Mouse (Mus musculus) kidney, postnatal 0 days (tissue): ENCODE results near the gene S100a2. TPM values are rescaled to one million over a fixed set of nuclear protein-coding genes. Genes with fewer than 3 reads are reported as not detected.

ENCODE experiments used
- ATAC-seq: fragments of 200-750 bp; cut with Nextera tagmentation; replicated peaks from 2 replicates; pipeline ENCODE4 v1.8.0; 2017; ENCODE audit warnings: low read depth, moderate number of reproducible peaks, moderate TSS enrichment, moderate library complexity; ENCODE audit not compliant: low FRiP score
- DNase-seq: peaks from one replicate; pipeline ENCODE4 v3.0.0-alpha.2; 2016; ENCODE audit warnings: low spot score
- H3K27ac ChIP-seq: fragments of 300-500 bp; sonication (generic); 2 replicates; pipeline ENCODE4 v1.5.1; 2014; ENCODE audit warnings: mild to moderate bottlenecking
- H3K27me3 ChIP-seq: fragments of 300-500 bp; sonication (generic); 2 replicates; pipeline ENCODE4 v1.6.1; 2014; ENCODE audit warnings: low read length, mixed read lengths; ENCODE audit not compliant: insufficient read depth
- H3K36me3 ChIP-seq: fragments of 300-500 bp; sonication (generic); 2 replicates; pipeline ENCODE4 v1.6.1; 2014; ENCODE audit warnings: low read length, mixed read lengths; ENCODE audit not compliant: insufficient read depth
- H3K4me1 ChIP-seq: fragments of 300-500 bp; sonication (generic); replicated peaks from 2 replicates; pipeline ENCODE4 v1.6.1; 2014; ENCODE audit warnings: antibody characterized with exemption, low read length, mixed read lengths; ENCODE audit not compliant: insufficient read depth
- H3K4me2 ChIP-seq: fragments of 300-500 bp; sonication (generic); 2 replicates; pipeline ENCODE4 v1.6.1; 2014; ENCODE audit warnings: mild to moderate bottlenecking, low read length, moderate library complexity, mixed read lengths
- H3K4me3 ChIP-seq: fragments of 300-500 bp; sonication (generic); replicated peaks from 2 replicates; pipeline ENCODE4 v1.5.1; 2014; ENCODE audit warnings: low read depth, low read length
- H3K9ac ChIP-seq: fragments of 300-500 bp; sonication (generic); 2 replicates; pipeline ENCODE4 v1.6.1; 2014; ENCODE audit warnings: low read depth, low read length
- H3K9me3 ChIP-seq: fragments of 300-500 bp; sonication (generic); replicated peaks from 2 replicates; pipeline ENCODE4 v1.6.1; 2016; ENCODE audit warnings: low read length, inconsistent platforms, mixed read lengths
- CTCF ChIP-seq: IDR thresholded peaks from 2 replicates; pipeline ENCODE4 v1.5.1; 2016; ENCODE audit warnings: antibody characterized with exemption, low read depth, mild to moderate bottlenecking, moderate library complexity
- WGBS: fragments of 180-500 bp; shearing (Covaris S2); extraction: QIAGEN DNeasy Blood & Tissue Kit; methylation state at CpG from one replicate; pipeline ENCODE4 v1.1.7; 2014; 5-methylcytosine and 5-hydroxymethylcytosine counted together
- polyA plus RNA-seq: library from polyadenylated mRNA; unstranded; fragments of >200 nt; fragmentation: Nextera tagmentation; extraction: Ambion mirVana; gene quantifications from 2 replicates; pipeline ENCODE4 v1.2.1, GENCODE M21; 2015

S100a2 gene
- polyA plus RNA-seq, 1 experiment from 2014 or later, result not detected

- no peak overlapping the region for H3K9ac ChIP-seq
- no peaks in the 10 kb centered on the region for H3K27me3 ChIP-seq
- peaks cover 3% of the 10 kb centered on the region; the same call in 1 of the 2 replicates for H3K4me1 ChIP-seq
- no peak overlapping the region for H3K4me2 ChIP-seq
- peak; percentile 84 for DNase-seq
- WGBS, result 30% methylated on average over 4 of the region's 4 CpGs
- H3K4me3 ChIP-seq, result no peak overlapping the region
- H3K9me3 ChIP-seq, result no peaks in the 10 kb centered on the region
- no peak for TF ChIP-seq CTCF
- no peak; the same call in 1 of the 2 replicates for ATAC-seq
- H3K36me3 ChIP-seq, result no peaks in the 10 kb centered on the region
- H3K27ac ChIP-seq, result peak overlapping the region; percentile 55; the same call in 1 of the 2 replicates
These were observed 14.4 kb downstream of the S100a2 start for GRCm38 (mm10) chr3:90604416-90604815.

GRCm38 (mm10) chr3:90605049-90605448, 15.0 kb downstream of the S100a2 start:
- Histone ChIP-seq H3K4me2 (no peak overlapping the region), H3K4me1 (peaks cover 3% of the 10 kb centered on the region; the same call in 1 of the 2 replicates), H3K27ac (peak overlapping the region; percentile 55; the same call in 1 of the 2 replicates), H3K9ac (no peak overlapping the region), H3K27me3 (no peaks in the 10 kb centered on the region), H3K36me3 (no peaks in the 10 kb centered on the region), H3K4me3 (no peak overlapping the region), H3K9me3 (no peaks in the 10 kb centered on the region)
- WGBS, result 79% methylated on average over 3 of the region's 3 CpGs
- DNase-seq, result no peak
- no peak for TF ChIP-seq CTCF
- ATAC-seq, result no peak

GRCm38 (mm10) chr3:90605736-90606135, 15.7 kb downstream of the S100a2 start:
- TF ChIP-seq CTCF, result no peak
- Histone ChIP-seq H3K4me1 (peaks cover 3% of the 10 kb centered on the region; the same call in 1 of the 2 replicates), H3K4me2 (no peak overlapping the region), H3K9me3 (no peaks in the 10 kb centered on the region), H3K4me3 (no peak overlapping the region), H3K27me3 (no peaks in the 10 kb centered on the region), H3K27ac (0 out of 2 replicates have a peak overlapping the region, but pooled peaks have one; percentile 21), H3K36me3 (no peaks in the 10 kb centered on the region), H3K9ac (no peak overlapping the region)
- DNase-seq (no peak), ATAC-seq (no peak)
- 80% methylated on average over 2 of the region's 2 CpGs for WGBS

- no peaks in the 10 kb centered on the region for H3K27me3 ChIP-seq
- no peak overlapping the region for H3K4me2 ChIP-seq
- no peaks in the 10 kb centered on the region for H3K9me3 ChIP-seq
- ATAC-seq (no peak), DNase-seq (peak; percentile 83)
- H3K4me1 ChIP-seq, result peaks cover 3% of the 10 kb centered on the region; the same call in 1 of the 2 replicates
- 72% methylated on average over 6 of the region's 6 CpGs for WGBS
- no peak for TF ChIP-seq CTCF
- no peak overlapping the region for H3K4me3 ChIP-seq
- H3K9ac ChIP-seq, result no peak overlapping the region
- H3K27ac ChIP-seq, result 0 out of 2 replicates have a peak overlapping the region, but pooled peaks have one; percentile 21
- H3K36me3 ChIP-seq, result no peaks in the 10 kb centered on the region
These were observed 16.1 kb downstream of the S100a2 start for GRCm38 (mm10) chr3:90606185-90606584.

GRCm38 (mm10) chr3:90607361-90607760, 17.3 kb downstream of the S100a2 start:
- no peak overlapping the region for H3K4me3 ChIP-seq
- no peak for DNase-seq
- TF ChIP-seq CTCF, result no peak
- H3K27ac ChIP-seq, result no peak overlapping the region
- H3K9me3 ChIP-seq, result no peaks in the 10 kb centered on the region
- ATAC-seq, result no peak
- H3K27me3 ChIP-seq, result no peaks in the 10 kb centered on the region
- 85% methylated on average over 3 of the region's 3 CpGs for WGBS
- H3K36me3 ChIP-seq, result no peaks in the 10 kb centered on the region
- no peak overlapping the region for H3K9ac ChIP-seq
- H3K4me2 ChIP-seq, result no peak overlapping the region
- peaks cover 6% of the 10 kb centered on the region; the same call in 1 of the 2 replicates for H3K4me1 ChIP-seq

GRCm38 (mm10) chr3:90608223-90608622, 18.2 kb downstream of the S100a2 start, which contains the start of gene S100a5:
Gene S100a5, plus strand, starts transcription at chr3:90608523.
- H3K4me1 ChIP-seq, result peaks cover 11% of the 10 kb centered on the region; the same call in 1 of the 2 replicates
- H3K4me2 ChIP-seq, result no peak within 1 kb of the TSS
- H3K27me3 ChIP-seq, result no peaks in the 10 kb centered on the region
- WGBS, result 67% methylated on average over 3 of the region's 3 CpGs
- no peaks in the 10 kb centered on the region for H3K36me3 ChIP-seq
- TF ChIP-seq CTCF, result no peak
- ATAC-seq (no peak), DNase-seq (no peak)
- H3K27ac ChIP-seq, result no peak within 1 kb of the TSS
- no peak within 1 kb of the TSS for H3K9ac ChIP-seq
- no peaks in the 10 kb centered on the region for H3K9me3 ChIP-seq
- H3K4me3 ChIP-seq, result no peak within 1 kb of the TSS

- no peaks in the 10 kb centered on the region for H3K27me3 ChIP-seq
- ATAC-seq, result no peak
- TF ChIP-seq CTCF, result no peak
- no peak overlapping the region for H3K4me2 ChIP-seq
- H3K9ac ChIP-seq, result no peak overlapping the region
- peaks cover 11% of the 10 kb centered on the region; the same call in 1 of the 2 replicates for H3K4me1 ChIP-seq
- no peak overlapping the region for H3K27ac ChIP-seq
- H3K9me3 ChIP-seq, result no peaks in the 10 kb centered on the region
- DNase-seq, result no peak
- no peak overlapping the region for H3K4me3 ChIP-seq
- no peaks in the 10 kb centered on the region for H3K36me3 ChIP-seq
These were observed 19.1 kb downstream of the S100a2 start for GRCm38 (mm10) chr3:90609102-90609501.
